Mouse (Mus musculus) heart, adult 2 months (tissue): ENCODE measurements at regions not wholly inside any gene's neighbourhood (a gene's known extent, or its start where the extent isn't known, plus 50 kb on each side); places are given as distances from the start of the nearest gene placed in this dataset.

ENCODE experiments used
- DNase-seq, 2 experiments: peaks; one replicate each; pipeline ENCODE4 v3.0.0; 2021
- H3K27ac ChIP-seq: fragments of 200-600 bp; 2 replicates; pipeline ENCODE4 v1.8.1; 2022
- H3K27me3 ChIP-seq: fragments of 200-500 bp; 2 replicates; pipeline ENCODE4 v1.6.1; 2012; ENCODE audit warnings: mild to moderate bottlenecking, low read length, inconsistent platforms, mixed read lengths; ENCODE audit not compliant: control insufficient read depth, insufficient read depth
- H3K36me3 ChIP-seq: fragments of 200-500 bp; 2 replicates; pipeline ENCODE4 v1.6.1; 2012; ENCODE audit warnings: low read length, inconsistent platforms; ENCODE audit not compliant: control insufficient read depth, insufficient read depth
- H3K4me1 ChIP-seq: fragments of 200-500 bp; 2 replicates; pipeline ENCODE4 v1.6.1; 2011; ENCODE audit warnings: low read length; ENCODE audit not compliant: control insufficient read depth, insufficient read depth
- H3K4me3 ChIP-seq: fragments of 200-600 bp; 2 replicates; pipeline ENCODE4 v1.8.1; 2022
- H3K79me2 ChIP-seq: fragments of 200-500 bp; replicated peaks from 2 replicates; pipeline ENCODE4 v1.6.1; 2012; ENCODE audit warnings: mild to moderate bottlenecking, inconsistent platforms, low read length, moderate library complexity, mixed read lengths; ENCODE audit not compliant: control insufficient read depth, insufficient read depth
- H3K9ac ChIP-seq: fragments of 200-500 bp; 2 replicates; pipeline ENCODE4 v1.6.1; 2012; ENCODE audit warnings: low read depth, mild to moderate bottlenecking, control low read depth, inconsistent platforms, low read length, mixed read lengths
- CTCF ChIP-seq: fragments of 200-600 bp; IDR thresholded peaks from 2 replicates; pipeline ENCODE4 v1.8.1; 2022; ENCODE audit warnings: antibody characterized with exemption, mild to moderate bottlenecking, moderate library complexity
- EP300 ChIP-seq: fragments of 200-500 bp; IDR thresholded peaks from 2 replicates; pipeline ENCODE4 v1.6.1; 2011; ENCODE audit warnings: low read depth, low read length, control low read depth; ENCODE audit not compliant: insufficient read depth
- POLR2A ChIP-seq: fragments of 200-500 bp; IDR thresholded peaks from 2 replicates; pipeline ENCODE4 v1.6.1; 2011; ENCODE audit warnings: mild to moderate bottlenecking, low read depth, low read length, control low read depth; ENCODE audit not compliant: insufficient read depth
- WGBS: fragments of 180-500 bp; shearing (Covaris S2); methylation state at CpG from one replicate; pipeline ENCODE4 v1.1.7; 2018; 5-methylcytosine and 5-hydroxymethylcytosine counted together
- intact Hi-C: fragments of 180-260 bp; cut with DNase I; formaldehyde crosslinking; loops from one replicate; pipeline ENCODE4 v1.15.1; 2025

DNA sequence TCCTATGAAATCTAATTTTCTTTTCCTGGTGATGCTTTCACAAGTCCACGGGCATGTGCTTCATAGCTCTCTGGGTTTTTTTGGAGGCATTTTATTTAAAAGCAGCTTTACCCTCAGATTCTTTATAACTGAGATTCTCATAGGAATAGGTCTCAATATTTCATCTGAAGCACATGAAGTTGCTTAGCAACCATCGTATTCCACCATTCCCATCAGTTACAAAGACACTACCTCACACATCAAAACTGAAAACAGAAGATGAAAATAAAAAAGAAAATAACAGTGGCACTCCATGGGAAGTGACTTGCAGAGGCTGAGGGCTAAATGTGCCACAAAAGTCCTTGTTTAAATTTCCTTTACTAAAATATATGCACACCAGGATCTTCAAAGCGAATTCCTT, 384.0 kb upstream of the 1700015G11Rik start:
- no peaks in the 10 kb centered on the region for H3K36me3 ChIP-seq
- TF ChIP-seq EP300, result no peak
- TF ChIP-seq CTCF, result no peak
- TF ChIP-seq POLR2A, result no peak
- H3K27me3 ChIP-seq, result no peaks in the 10 kb centered on the region
- H3K27ac ChIP-seq, result no peak overlapping the region
- H3K4me1 ChIP-seq, result no peaks in the 10 kb centered on the region
- no peak overlapping the region for H3K4me3 ChIP-seq
- H3K9ac ChIP-seq, result no peak overlapping the region
- no peaks in the 10 kb centered on the region for H3K79me2 ChIP-seq
- intact Hi-C loops, result no loop called here
- DNase-seq, result no peak
- 76% methylated on average over 3 of the region's 3 CpGs for WGBS

DNA sequence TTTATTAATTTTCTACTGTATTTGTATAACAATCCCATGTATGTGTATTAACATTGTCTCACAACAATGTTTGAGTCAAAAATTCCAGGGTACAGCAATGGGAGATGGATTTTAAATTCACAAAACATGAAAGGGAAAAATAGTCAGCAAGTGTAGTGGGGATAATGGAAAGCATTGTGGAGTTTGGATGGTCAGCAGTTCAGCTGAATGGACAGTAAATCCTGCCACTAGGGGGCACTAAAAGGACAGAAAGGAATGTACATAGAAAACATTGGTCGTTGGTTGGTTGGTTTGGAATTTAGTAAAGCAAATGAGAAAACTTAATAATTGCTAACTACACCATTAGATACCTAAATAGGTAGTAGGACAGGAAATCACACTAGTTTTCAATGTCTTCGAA, 376.3 kb upstream of the 1700015G11Rik start:
- intact Hi-C loops, result no loop called here
- Histone ChIP-seq H3K27me3 (no peaks in the 10 kb centered on the region), H3K9ac (no peak overlapping the region), H3K79me2 (no peaks in the 10 kb centered on the region), H3K4me3 (no peak overlapping the region), H3K27ac (no peak overlapping the region), H3K4me1 (no peaks in the 10 kb centered on the region), H3K36me3 (no peaks in the 10 kb centered on the region)
- TF ChIP-seq POLR2A (no peak), CTCF (peak; percentile 70), EP300 (no peak)
- 15% methylated on average over 2 of the region's 2 CpGs for WGBS
- DNase-seq, result no peak
